Mouse (Mus musculus): Measurements from ENCODE around the gene Nsl1. TPM values are rescaled to one million over a fixed set of nuclear protein-coding genes. Genes with fewer than 3 reads are reported as not detected.

Gene Nsl1
- polyA plus RNA-seq, 2 experiments = 11.6 to 17.2 TPM

DNA sequence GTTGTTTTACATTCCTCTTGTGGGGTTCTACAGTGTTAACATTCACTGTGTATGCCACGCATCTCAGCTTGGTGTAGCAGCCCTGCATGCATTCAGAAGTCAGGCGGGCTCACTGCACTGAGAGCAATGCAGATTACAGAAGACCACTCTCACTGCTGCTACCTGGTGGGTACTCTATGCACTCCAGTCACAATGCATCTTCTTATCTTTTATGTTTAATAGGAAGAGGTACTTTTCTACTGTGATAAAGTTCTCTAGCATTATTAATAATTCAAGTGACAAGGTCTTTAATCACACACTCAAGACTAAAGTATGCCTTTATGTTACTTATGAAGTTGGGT is 7.3 kb upstream of the Nsl1 start:
- no peaks in the 10 kb centered on the region for H3K4me1 ChIP-seq (ENCODE audit: control insufficient read depth, insufficient read depth, low read length)
- H3K27ac ChIP-seq (replicated peaks; ENCODE audit: low read depth, low read length) = no peak overlapping the region
- H3K9ac ChIP-seq (ENCODE audit: low read depth, low read length, severe bottlenecking) = no peak overlapping the region
- H3K4me3 ChIP-seq (replicated peaks; ENCODE audit: low read length) = no peak overlapping the region
- H3K36me3 ChIP-seq (ENCODE audit: control insufficient read depth, insufficient read depth, low read length) = peaks cover 8% of the 10 kb centered on the region; the same call in 1 of the 2 replicates
- no peaks in the 10 kb centered on the region for H3K27me3 ChIP-seq (ENCODE audit: control insufficient read depth, insufficient read depth, low read length)
- no peak for DNase-seq (ENCODE audit: low spot score)
- no peak for ATAC-seq (ENCODE audit: low FRiP score, low read depth)
- no peaks in the 10 kb centered on the region for H3K9me3 ChIP-seq (ENCODE audit: control insufficient read depth, low read length)
- WGBS = 77% methylated on average over 2 of the region's 2 CpGs
- no peak for TF ChIP-seq POLR2A (IDR thresholded peaks at IDR 0.05; ENCODE audit: borderline replicate concordance, extremely low read depth, insufficient read depth, insufficient read length)
- no peak overlapping the region for H3K4me2 ChIP-seq (replicated peaks; ENCODE audit: low read depth, low read length, severe bottlenecking)

DNA sequence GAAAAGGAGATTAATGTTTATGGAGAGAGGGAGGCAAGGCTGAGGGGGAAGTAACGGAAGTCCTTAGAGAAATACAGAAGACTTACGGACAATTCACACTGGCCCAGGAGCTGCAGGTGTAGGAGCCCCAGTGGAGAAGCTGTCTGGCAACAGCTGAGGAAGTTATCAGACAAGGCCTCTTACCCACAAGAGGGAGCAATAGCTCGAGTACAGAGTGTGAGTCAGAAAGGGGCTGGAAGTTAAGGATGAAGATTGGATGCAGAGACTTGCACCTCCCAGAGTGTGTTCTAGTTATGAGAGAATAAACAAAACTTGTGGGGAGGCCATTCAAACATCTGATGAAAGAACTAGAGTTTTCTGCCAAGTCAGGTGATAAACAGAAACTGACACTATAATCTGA is 5.4 kb upstream of the Nsl1 start:
- no peak for TF ChIP-seq POLR2A (IDR thresholded peaks at IDR 0.05; ENCODE audit: borderline replicate concordance, extremely low read depth, insufficient read depth, insufficient read length)
- Histone ChIP-seq H3K4me1 (ENCODE audit: control insufficient read depth, insufficient read depth, low read length) (peaks cover 5% of the 10 kb centered on the region; the same call in 1 of the 2 replicates), H3K27me3 (ENCODE audit: control insufficient read depth, insufficient read depth, low read length) (no peaks in the 10 kb centered on the region), H3K9me3 (ENCODE audit: control insufficient read depth, low read length) (no peaks in the 10 kb centered on the region), H3K9ac (ENCODE audit: low read depth, low read length, severe bottlenecking) (no peak overlapping the region), H3K36me3 (ENCODE audit: control insufficient read depth, insufficient read depth, low read length) (peaks cover 8% of the 10 kb centered on the region; the same call in 1 of the 2 replicates), H3K4me3 (replicated peaks; ENCODE audit: low read length) (no peak overlapping the region), H3K4me2 (replicated peaks; ENCODE audit: low read depth, low read length, severe bottlenecking) (no peak overlapping the region), H3K27ac (replicated peaks; ENCODE audit: low read depth, low read length) (no peak overlapping the region)
- ATAC-seq (ENCODE audit: low FRiP score, low read depth) = no peak
- 66% methylated on average over 3 of the region's 3 CpGs for WGBS
- DNase-seq (ENCODE audit: low spot score) = no peak

DNA sequence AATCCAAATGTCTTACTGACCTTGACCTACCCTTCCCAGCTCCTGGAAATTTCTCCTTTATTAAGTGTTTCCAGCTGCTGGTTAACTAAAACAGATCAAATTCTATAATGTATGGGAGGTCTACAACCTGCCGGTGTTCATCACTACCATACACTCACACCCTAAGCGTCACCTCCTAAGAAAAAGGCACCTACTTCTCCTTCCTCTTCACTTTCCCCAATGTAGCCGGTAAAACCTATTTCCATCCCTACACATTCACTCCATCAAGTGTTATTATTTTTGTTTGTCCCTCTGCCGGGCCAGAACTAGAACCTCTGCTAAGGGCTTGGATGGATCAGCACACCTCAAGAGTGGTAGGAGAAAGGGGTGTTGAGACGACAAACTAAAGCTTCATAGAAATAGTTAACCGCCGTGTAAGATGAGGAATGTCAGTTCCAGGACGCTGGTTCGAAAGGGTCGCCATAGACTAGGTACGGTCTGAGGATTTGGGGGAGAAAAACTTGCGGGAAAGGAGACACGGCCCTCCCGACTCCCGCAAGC is 501 bp upstream of the Nsl1 start:
- 0 out of 2 replicates have a peak overlapping the region, but pooled peaks have one; percentile 16 for H3K27ac ChIP-seq (replicated peaks; ENCODE audit: low read depth, low read length)
- H3K4me2 ChIP-seq (replicated peaks; ENCODE audit: low read depth, low read length, severe bottlenecking) = peak overlapping the region; percentile 65
- no peaks in the 10 kb centered on the region for H3K9me3 ChIP-seq (ENCODE audit: control insufficient read depth, low read length)
- peaks cover 12% of the 10 kb centered on the region for H3K4me1 ChIP-seq (ENCODE audit: control insufficient read depth, insufficient read depth, low read length)
- peak overlapping the region; percentile 81 for H3K4me3 ChIP-seq (replicated peaks; ENCODE audit: low read length)
- ATAC-seq (ENCODE audit: low FRiP score, low read depth) = peak; percentile 61; the same call in 1 of the 2 replicates
- no peaks in the 10 kb centered on the region for H3K27me3 ChIP-seq (ENCODE audit: control insufficient read depth, insufficient read depth, low read length)
- TF ChIP-seq POLR2A (IDR thresholded peaks at IDR 0.05; ENCODE audit: borderline replicate concordance, extremely low read depth, insufficient read depth, insufficient read length) = no peak
- H3K9ac ChIP-seq (ENCODE audit: low read depth, low read length, severe bottlenecking) = peak overlapping the region; percentile 77
- peaks cover 23% of the 10 kb centered on the region for H3K36me3 ChIP-seq (ENCODE audit: control insufficient read depth, insufficient read depth, low read length)
- no peak for DNase-seq (ENCODE audit: low spot score)
- WGBS = 4% methylated on average over 15 of the region's 15 CpGs

DNA sequence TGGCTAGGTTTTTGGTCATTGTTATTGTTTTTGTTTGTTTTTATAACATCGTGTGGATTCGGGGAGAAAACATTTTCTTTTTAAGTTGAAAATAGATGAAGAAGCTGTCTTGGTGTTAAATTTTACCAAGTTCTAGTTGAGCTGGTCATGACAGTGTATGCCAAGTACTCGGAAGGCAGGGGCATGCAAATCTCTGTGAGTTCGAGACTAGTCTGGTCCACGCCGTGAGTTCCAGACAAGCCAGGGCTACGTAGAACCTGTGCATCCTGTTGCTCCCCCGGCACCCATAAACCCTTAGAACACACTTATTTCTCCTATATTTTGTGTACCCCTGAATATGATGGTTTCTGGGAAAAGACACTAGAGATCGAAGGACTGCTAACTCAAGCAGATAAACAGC is 888 bp downstream of the Nsl1 start:
- Histone ChIP-seq H3K27me3 (ENCODE audit: control insufficient read depth, insufficient read depth, low read length) (no peaks in the 10 kb centered on the region), H3K4me3 (replicated peaks; ENCODE audit: low read length) (peak overlapping the region; percentile 81), H3K27ac (replicated peaks; ENCODE audit: low read depth, low read length) (no peak overlapping the region), H3K4me2 (replicated peaks; ENCODE audit: low read depth, low read length, severe bottlenecking) (peak overlapping the region; percentile 65), H3K9ac (ENCODE audit: low read depth, low read length, severe bottlenecking) (peak overlapping the region; percentile 77), H3K9me3 (ENCODE audit: control insufficient read depth, low read length) (no peaks in the 10 kb centered on the region), H3K36me3 (ENCODE audit: control insufficient read depth, insufficient read depth, low read length) (peaks cover 32% of the 10 kb centered on the region), H3K4me1 (ENCODE audit: control insufficient read depth, insufficient read depth, low read length) (peaks cover 12% of the 10 kb centered on the region)
- 58% methylated on average over 9 of the region's 9 CpGs for WGBS
- ATAC-seq (ENCODE audit: low FRiP score, low read depth) (no peak), DNase-seq (ENCODE audit: low spot score) (no peak)
- no peak for TF ChIP-seq POLR2A (IDR thresholded peaks at IDR 0.05; ENCODE audit: borderline replicate concordance, extremely low read depth, insufficient read depth, insufficient read length)

DNA sequence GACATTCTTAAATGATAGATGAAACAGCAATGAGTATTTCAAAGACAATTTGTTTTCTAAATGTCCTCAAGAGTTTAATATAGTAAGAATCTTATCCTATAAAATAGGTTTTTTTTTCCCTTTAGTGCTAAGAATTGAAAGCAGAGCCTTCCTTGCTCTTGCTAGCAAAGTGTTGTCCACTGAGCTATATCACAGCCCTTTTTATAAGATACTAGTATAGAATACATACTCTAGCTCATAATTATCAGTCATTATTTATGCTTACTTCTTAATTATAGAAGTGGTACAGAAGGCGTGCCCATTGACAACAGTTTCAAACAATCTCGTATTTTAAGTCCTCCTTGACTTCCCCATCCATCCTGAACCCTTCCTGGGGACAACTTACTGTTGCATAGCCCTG is 1.7 kb downstream of the Nsl1 start:
- H3K36me3 ChIP-seq (ENCODE audit: control insufficient read depth, insufficient read depth, low read length) = peaks cover 36% of the 10 kb centered on the region
- ATAC-seq (ENCODE audit: low FRiP score, low read depth) (no peak), DNase-seq (ENCODE audit: low spot score) (no peak)
- no peak overlapping the region for H3K4me3 ChIP-seq (replicated peaks; ENCODE audit: low read length)
- no peak overlapping the region for H3K4me2 ChIP-seq (replicated peaks; ENCODE audit: low read depth, low read length, severe bottlenecking)
- H3K9ac ChIP-seq (ENCODE audit: low read depth, low read length, severe bottlenecking) = no peak overlapping the region
- no peak overlapping the region for H3K27ac ChIP-seq (replicated peaks; ENCODE audit: low read depth, low read length)
- WGBS = 93% methylated on average over 2 of the region's 2 CpGs
- H3K4me1 ChIP-seq (ENCODE audit: control insufficient read depth, insufficient read depth, low read length) = peaks cover 12% of the 10 kb centered on the region
- H3K9me3 ChIP-seq (ENCODE audit: control insufficient read depth, low read length) = no peaks in the 10 kb centered on the region
- no peaks in the 10 kb centered on the region for H3K27me3 ChIP-seq (ENCODE audit: control insufficient read depth, insufficient read depth, low read length)
- TF ChIP-seq POLR2A (IDR thresholded peaks at IDR 0.05; ENCODE audit: borderline replicate concordance, extremely low read depth, insufficient read depth, insufficient read length) = no peak

DNA sequence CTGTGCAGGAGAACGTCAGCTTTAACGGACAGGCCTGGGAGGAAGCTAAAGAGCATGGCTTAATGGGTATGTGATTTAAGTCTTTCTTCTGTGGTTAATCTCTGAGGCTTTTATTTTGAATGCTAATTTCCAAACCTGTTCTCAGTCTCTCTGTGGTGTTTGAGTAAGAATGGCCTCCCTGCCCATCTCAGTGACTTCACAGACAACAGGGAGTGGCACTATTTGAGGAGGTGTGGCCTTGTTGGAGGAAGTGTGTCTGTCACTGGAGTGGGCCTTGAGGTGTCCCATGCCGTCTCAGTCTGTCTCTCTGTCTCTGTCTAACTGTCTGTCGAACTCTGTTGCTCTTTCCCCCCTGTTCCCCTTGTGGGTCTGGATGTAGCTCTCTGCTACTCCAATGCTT is 2.4 kb downstream of the Nsl1 start:
- Histone ChIP-seq H3K27me3 (ENCODE audit: control insufficient read depth, insufficient read depth, low read length) (no peaks in the 10 kb centered on the region), H3K9me3 (ENCODE audit: control insufficient read depth, low read length) (no peaks in the 10 kb centered on the region), H3K4me1 (ENCODE audit: control insufficient read depth, insufficient read depth, low read length) (peaks cover 12% of the 10 kb centered on the region), H3K9ac (ENCODE audit: low read depth, low read length, severe bottlenecking) (no peak overlapping the region), H3K36me3 (ENCODE audit: control insufficient read depth, insufficient read depth, low read length) (peaks cover 39% of the 10 kb centered on the region), H3K27ac (replicated peaks; ENCODE audit: low read depth, low read length) (no peak overlapping the region), H3K4me2 (replicated peaks; ENCODE audit: low read depth, low read length, severe bottlenecking) (no peak overlapping the region), H3K4me3 (replicated peaks; ENCODE audit: low read length) (no peak overlapping the region)
- no peak for ATAC-seq (ENCODE audit: low FRiP score, low read depth)
- no peak for TF ChIP-seq POLR2A (IDR thresholded peaks at IDR 0.05; ENCODE audit: borderline replicate concordance, extremely low read depth, insufficient read depth, insufficient read length)
- no peak for DNase-seq (ENCODE audit: low spot score)
- WGBS = 73% methylated on average over 4 of the region's 4 CpGs

All from limb, embryonic 14.5 days (tissue).